Mouse (Mus musculus) midbrain, embryonic 15.5 days (tissue): Measurements from ENCODE around the gene Ripor3. TPM values are rescaled to one million over a fixed set of nuclear protein-coding genes. Genes with fewer than 3 reads are reported as not detected.

ENCODE experiments used
- ATAC-seq: fragments of 200-750 bp; cut with Nextera tagmentation; replicated peaks from 2 replicates; pipeline ENCODE4 v1.8.0; 2017; ENCODE audit warnings: moderate TSS enrichment
- H3K27ac ChIP-seq: fragments of 300-500 bp; sonication (generic); 2 replicates; pipeline ENCODE4 v1.5.1; 2015; ENCODE audit warnings: mild to moderate bottlenecking, inconsistent platforms
- H3K27me3 ChIP-seq: fragments of 300-500 bp; sonication (generic); replicated peaks from 2 replicates; pipeline ENCODE4 v1.6.1; 2015; ENCODE audit warnings: inconsistent platforms
- H3K36me3 ChIP-seq: fragments of 300-500 bp; sonication (generic); replicated peaks from 2 replicates; pipeline ENCODE4 v1.6.1; 2015; ENCODE audit warnings: inconsistent platforms
- H3K4me1 ChIP-seq: fragments of 300-500 bp; sonication (generic); 2 replicates; pipeline ENCODE4 v1.6.1; 2015; ENCODE audit warnings: inconsistent platforms
- H3K4me2 ChIP-seq: fragments of 300-500 bp; sonication (generic); 2 replicates; pipeline ENCODE4 v1.6.1; 2015; ENCODE audit warnings: inconsistent platforms, mild to moderate bottlenecking, moderate library complexity
- H3K4me3 ChIP-seq: fragments of 300-500 bp; sonication (generic); 2 replicates; pipeline ENCODE4 v1.5.1; 2015; ENCODE audit warnings: mild to moderate bottlenecking, inconsistent platforms
- H3K9ac ChIP-seq: fragments of 300-500 bp; sonication (generic); 2 replicates; pipeline ENCODE4 v1.6.1; 2015; ENCODE audit warnings: mild to moderate bottlenecking, inconsistent platforms
- H3K9me3 ChIP-seq: fragments of 300-500 bp; sonication (generic); 2 replicates; pipeline ENCODE4 v1.6.1; 2016; ENCODE audit warnings: inconsistent platforms
- WGBS: fragments of 180-500 bp; shearing (Covaris S2); methylation state at CpG from one replicate; pipeline ENCODE4 v1.1.7; 2015; ENCODE audit warnings: mixed read lengths; 5-methylcytosine and 5-hydroxymethylcytosine counted together
- polyA plus RNA-seq: library from polyadenylated mRNA; unstranded; fragments of >200 nt; fragmentation: Nextera tagmentation; extraction: Ambion mirVana; gene quantifications from 2 replicates; pipeline ENCODE4 v1.2.1, GENCODE M21; 2015

Ripor3 gene
- polyA plus RNA-seq, 1 experiment from 2014 or later, result 0.70 TPM

- Histone ChIP-seq H3K27me3 (no peaks in the 10 kb centered on the region), H3K4me2 (no peak overlapping the region), H3K36me3 (peaks cover 42% of the 10 kb centered on the region), H3K4me1 (no peaks in the 10 kb centered on the region), H3K9me3 (no peaks in the 10 kb centered on the region), H3K27ac (no peak overlapping the region), H3K9ac (no peak overlapping the region), H3K4me3 (no peak overlapping the region)
- no peak for ATAC-seq
- WGBS, result 96% methylated on average over 10 of the region's 10 CpGs
Observed at GRCm38 (mm10) chr2:167978271-167978670, 32.1 kb downstream of the Ripor3 start.

- Histone ChIP-seq H3K9me3 (no peaks in the 10 kb centered on the region), H3K4me3 (no peak overlapping the region), H3K27me3 (no peaks in the 10 kb centered on the region), H3K4me1 (no peaks in the 10 kb centered on the region), H3K9ac (no peak overlapping the region), H3K4me2 (no peak overlapping the region), H3K36me3 (peaks cover 55% of the 10 kb centered on the region), H3K27ac (no peak overlapping the region)
- no peak for ATAC-seq
- WGBS, result 95% methylated on average over 12 of the region's 12 CpGs
Observed at GRCm38 (mm10) chr2:167975746-167976145, 34.7 kb downstream of the Ripor3 start.

- H3K9ac ChIP-seq, result no peak overlapping the region
- WGBS, result 44% methylated on average over 1 of the region's 1 CpGs
- no peak overlapping the region for H3K4me2 ChIP-seq
- no peak for ATAC-seq
- H3K27ac ChIP-seq, result no peak overlapping the region
- H3K27me3 ChIP-seq, result no peaks in the 10 kb centered on the region
- H3K36me3 ChIP-seq, result peaks cover 66% of the 10 kb centered on the region
- H3K9me3 ChIP-seq, result no peaks in the 10 kb centered on the region
- H3K4me1 ChIP-seq, result no peaks in the 10 kb centered on the region
- no peak overlapping the region for H3K4me3 ChIP-seq
Observed at GRCm38 (mm10) chr2:167972809-167973208, 37.6 kb downstream of the Ripor3 start.

- H3K36me3 ChIP-seq, result peaks cover 62% of the 10 kb centered on the region
Observed at GRCm38 (mm10) chr2:167972146-167972545, 38.3 kb downstream of the Ripor3 start.

GRCm38 (mm10) chr2:167969851-167970541 lies 40.4 kb downstream of the Ripor3 start:
- no peak for ATAC-seq
- no peak overlapping the region for H3K4me2 ChIP-seq
- H3K4me3 ChIP-seq, result no peak overlapping the region
- H3K9ac ChIP-seq, result no peak overlapping the region
- 80% methylated on average over 10 of the region's 10 CpGs for WGBS
- H3K36me3 ChIP-seq, result peaks cover 53% of the 10 kb centered on the region
- no peaks in the 10 kb centered on the region for H3K27me3 ChIP-seq
- no peak overlapping the region for H3K27ac ChIP-seq
- no peaks in the 10 kb centered on the region for H3K4me1 ChIP-seq
- H3K9me3 ChIP-seq, result no peaks in the 10 kb centered on the region

More at GRCm38 (mm10) chr2:167972146-167972545, 38.3 kb downstream of the Ripor3 start:
- Histone ChIP-seq H3K27me3 (no peaks in the 10 kb centered on the region), H3K4me2 (no peak overlapping the region), H3K9ac (no peak overlapping the region), H3K9me3 (no peaks in the 10 kb centered on the region), H3K27ac (no peak overlapping the region), H3K4me3 (no peak overlapping the region), H3K4me1 (no peaks in the 10 kb centered on the region)
- ATAC-seq, result no peak
- 83% methylated on average over 5 of the region's 5 CpGs for WGBS

GRCm38 (mm10) chr2:167968504-167968903 lies 41.9 kb downstream of the Ripor3 start:
- Histone ChIP-seq H3K9ac (no peak overlapping the region), H3K4me2 (no peak overlapping the region), H3K27me3 (no peaks in the 10 kb centered on the region), H3K27ac (no peak overlapping the region), H3K4me3 (no peak overlapping the region), H3K9me3 (no peaks in the 10 kb centered on the region), H3K4me1 (no peaks in the 10 kb centered on the region), H3K36me3 (peaks cover 39% of the 10 kb centered on the region)
- WGBS, result 98% methylated on average over 7 of the region's 7 CpGs
- no peak for ATAC-seq

GRCm38 (mm10) chr2:167965911-167966310 lies 44.5 kb downstream of the Ripor3 start:
- H3K4me3 ChIP-seq, result no peak overlapping the region
- H3K4me2 ChIP-seq, result no peak overlapping the region
- no peaks in the 10 kb centered on the region for H3K9me3 ChIP-seq
- no peaks in the 10 kb centered on the region for H3K27me3 ChIP-seq
- 0 out of 2 replicates have a peak, but pooled peaks cover 3% of the 10 kb centered on the region for H3K4me1 ChIP-seq
- H3K9ac ChIP-seq, result no peak overlapping the region
- no peak overlapping the region for H3K27ac ChIP-seq
- peaks cover 25% of the 10 kb centered on the region for H3K36me3 ChIP-seq
- ATAC-seq, result no peak
- over 99% methylated on average over 3 of the region's 3 CpGs for WGBS

GRCm38 (mm10) chr2:167964320-167964719 lies 46.1 kb downstream of the Ripor3 start:
- no peak overlapping the region for H3K27ac ChIP-seq
- no peak for ATAC-seq
- H3K9me3 ChIP-seq, result no peaks in the 10 kb centered on the region
- H3K4me3 ChIP-seq, result no peak overlapping the region
- no peak overlapping the region for H3K9ac ChIP-seq
- H3K4me2 ChIP-seq, result no peak overlapping the region
- no peaks in the 10 kb centered on the region for H3K27me3 ChIP-seq
- WGBS, result 91% methylated on average over 9 of the region's 9 CpGs
- H3K4me1 ChIP-seq, result peaks cover 8% of the 10 kb centered on the region; the same call in 1 of the 2 replicates
- peaks cover 20% of the 10 kb centered on the region for H3K36me3 ChIP-seq

GRCm38 (mm10) chr2:167963778-167964300 lies 46.6 kb downstream of the Ripor3 start:
- no peaks in the 10 kb centered on the region for H3K9me3 ChIP-seq
- H3K27ac ChIP-seq, result no peak overlapping the region
- H3K4me2 ChIP-seq, result no peak overlapping the region
- peaks cover 12% of the 10 kb centered on the region for H3K4me1 ChIP-seq
- 93% methylated on average over 9 of the region's 9 CpGs for WGBS
- no peak for ATAC-seq
- H3K27me3 ChIP-seq, result no peaks in the 10 kb centered on the region
- peaks cover 16% of the 10 kb centered on the region for H3K36me3 ChIP-seq
- H3K9ac ChIP-seq, result no peak overlapping the region
- H3K4me3 ChIP-seq, result no peak overlapping the region

GRCm38 (mm10) chr2:167963176-167963575 lies 47.2 kb downstream of the Ripor3 start:
- Histone ChIP-seq H3K4me3 (no peak overlapping the region), H3K9me3 (no peaks in the 10 kb centered on the region), H3K27me3 (no peaks in the 10 kb centered on the region), H3K4me1 (peaks cover 19% of the 10 kb centered on the region), H3K4me2 (no peak overlapping the region), H3K9ac (no peak overlapping the region), H3K27ac (no peak overlapping the region), H3K36me3 (peaks cover 9% of the 10 kb centered on the region)
- no peak for ATAC-seq
- 92% methylated on average over 4 of the region's 4 CpGs for WGBS

GRCm38 (mm10) chr2:167962347-167962746 lies 48.1 kb downstream of the Ripor3 start:
- Histone ChIP-seq H3K36me3 (peaks cover 7% of the 10 kb centered on the region), H3K27me3 (no peaks in the 10 kb centered on the region), H3K4me3 (no peak overlapping the region), H3K9me3 (no peaks in the 10 kb centered on the region), H3K4me2 (no peak overlapping the region), H3K9ac (no peak overlapping the region), H3K4me1 (peaks cover 22% of the 10 kb centered on the region), H3K27ac (no peak overlapping the region)
- ATAC-seq, result no peak
- 95% methylated on average over 6 of the region's 6 CpGs for WGBS

- Histone ChIP-seq H3K27me3 (no peaks in the 10 kb centered on the region), H3K36me3 (peaks cover 5% of the 10 kb centered on the region), H3K9ac (no peak overlapping the region), H3K4me3 (no peak overlapping the region), H3K4me1 (peaks cover 22% of the 10 kb centered on the region), H3K27ac (no peak overlapping the region), H3K9me3 (no peaks in the 10 kb centered on the region), H3K4me2 (no peak overlapping the region)
- ATAC-seq, result no peak
- 81% methylated on average over 8 of the region's 8 CpGs for WGBS
Observed at GRCm38 (mm10) chr2:167960584-167960983, 49.8 kb downstream of the Ripor3 start.

GRCm38 (mm10) chr2:167959996-167960395 lies 50.4 kb downstream of the Ripor3 start:
- H3K4me1 ChIP-seq, result peaks cover 22% of the 10 kb centered on the region
- H3K9ac ChIP-seq, result no peak overlapping the region
- H3K27ac ChIP-seq, result no peak overlapping the region
- H3K9me3 ChIP-seq, result no peaks in the 10 kb centered on the region
- H3K4me3 ChIP-seq, result no peak overlapping the region
- no peaks in the 10 kb centered on the region for H3K36me3 ChIP-seq
- 83% methylated on average over 7 of the region's 7 CpGs for WGBS
- H3K27me3 ChIP-seq, result no peaks in the 10 kb centered on the region
- H3K4me2 ChIP-seq, result no peak overlapping the region
- no peak for ATAC-seq
